Mouse (Mus musculus) gastrocnemius, postnatal 25 days (tissue): ENCODE results near the gene Dok4. TPM values are rescaled to one million over a fixed set of nuclear protein-coding genes. Genes with fewer than 3 reads are reported as not detected.

Experiments used
- DNase-seq: peaks from one replicate; pipeline ENCODE4 v3.0.0; 2022
- long read RNA-seq, 2 experiments: library from polyadenylated mRNA; stranded (forward); transcript quantifications; one replicate each; pipeline ENCODE4 v2.0.0; 2021
- total RNA-seq, 2 experiments: library from RNA; stranded (reverse); gene quantifications; 1 replicate in 1 of 2; 2 replicates in 1 of 2; pipeline ENCODE4 v1.2.3; 2021

Dok4 gene
- 1 to 10 TPM; 4.7 to 5.1 TPM for total RNA-seq
- long read RNA-seq, experiment 1, partial matches to known transcripts = 0 of 3 reads
- long read RNA-seq, experiment 1, other reads (novel, unspliced or antisense) = 2 of 3 reads
- long read RNA-seq, experiment 2, partial matches to known transcripts = 3 of 6 reads
- long read RNA-seq, experiment 2, other reads (novel, unspliced or antisense) = 1 of 6 reads

- DNase-seq = peak; percentile 89
Measured at GRCm38 (mm10) chr8:94876197-94876730, at the start of gene Dok4. Gene Dok4, minus strand, starts transcription at chr8:94876330.

GRCm38 (mm10) chr8:94923405-94923804 lies 47.3 kb upstream of the Dok4 start, which contains the start of gene Adgrg5:
Gene Adgrg5, plus strand, starts transcription at chr8:94923694.
- DNase-seq = no peak

- DNase-seq = no peak
Measured at GRCm38 (mm10) chr8:94922602-94923001, 46.5 kb upstream of the Dok4 start.

- DNase-seq = no peak
Measured at GRCm38 (mm10) chr8:94922176-94922575, 46.0 kb upstream of the Dok4 start.

- no peak for DNase-seq
Measured at GRCm38 (mm10) chr8:94919256-94919655, 43.1 kb upstream of the Dok4 start.

- DNase-seq = peak; percentile 73
Measured at GRCm38 (mm10) chr8:94917851-94918495, 41.8 kb upstream of the Dok4 start, which contains the start of gene Ccdc102a. Gene Ccdc102a, minus strand, starts transcription at chr8:94918098.

GRCm38 (mm10) chr8:94917352-94917751 lies 41.2 kb upstream of the Dok4 start:
- DNase-seq = peak; percentile 97

- DNase-seq = no peak
Measured at GRCm38 (mm10) chr8:94916960-94917324, 40.8 kb upstream of the Dok4 start.

GRCm38 (mm10) chr8:94916311-94916959 lies 40.3 kb upstream of the Dok4 start:
- no peak for DNase-seq

- DNase-seq = peak; percentile 77
Measured at GRCm38 (mm10) chr8:94914701-94915101, 38.6 kb upstream of the Dok4 start.

- no peak for DNase-seq
Measured at GRCm38 (mm10) chr8:94914256-94914655, 38.1 kb upstream of the Dok4 start.

- peak; percentile 66 for DNase-seq
Measured at GRCm38 (mm10) chr8:94913061-94913660, 37.0 kb upstream of the Dok4 start.

- peak; percentile 63 for DNase-seq
Measured at GRCm38 (mm10) chr8:94908847-94909246, 32.7 kb upstream of the Dok4 start.

GRCm38 (mm10) chr8:94907591-94908300 lies 31.6 kb upstream of the Dok4 start:
- no peak for DNase-seq

- peak; percentile 80 for DNase-seq
Measured at GRCm38 (mm10) chr8:94904450-94905175, 28.5 kb upstream of the Dok4 start.

GRCm38 (mm10) chr8:94903709-94904108 lies 27.6 kb upstream of the Dok4 start:
- no peak for DNase-seq

- no peak for DNase-seq
Measured at GRCm38 (mm10) chr8:94901031-94901430, 24.9 kb upstream of the Dok4 start.

- DNase-seq = no peak
Measured at GRCm38 (mm10) chr8:94900617-94901016, 24.5 kb upstream of the Dok4 start.

GRCm38 (mm10) chr8:94899262-94899661 lies 23.1 kb upstream of the Dok4 start:
- DNase-seq = no peak

GRCm38 (mm10) chr8:94892917-94893316 lies 16.8 kb upstream of the Dok4 start:
- DNase-seq = no peak

- DNase-seq = no peak
Measured at GRCm38 (mm10) chr8:94888383-94889036, 12.4 kb upstream of the Dok4 start.
